Mouse (Mus musculus): ENCODE measurements at regions not wholly inside any gene's neighbourhood (a gene's known extent, or its start where the extent isn't known, plus 50 kb on each side); places are given as distances from the start of the nearest gene placed in this dataset.

DNA sequence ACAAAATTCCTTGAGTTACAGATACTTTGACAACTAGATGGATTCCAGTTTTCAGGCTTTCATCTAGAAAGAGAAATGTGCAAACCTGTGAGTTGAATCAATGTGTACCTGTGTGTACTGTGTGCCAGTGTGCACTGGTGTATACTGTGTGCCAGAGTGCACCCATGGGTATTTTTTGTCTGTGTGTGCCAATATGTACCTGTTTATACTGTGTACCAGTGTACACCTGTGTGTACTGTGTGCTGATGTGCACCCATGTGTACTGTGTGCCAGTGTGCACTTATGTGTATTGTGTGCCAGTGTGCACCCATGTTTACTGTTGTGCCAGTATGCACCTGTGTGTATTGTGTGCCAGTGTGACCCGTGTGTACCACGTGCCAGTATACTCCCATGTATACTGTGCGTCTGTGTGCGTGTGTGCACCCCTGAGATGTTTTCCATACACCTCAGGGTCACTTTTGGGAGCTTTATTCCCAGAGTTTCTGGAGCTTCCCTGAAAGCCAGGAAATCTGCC is 424.4 kb upstream of the Npsr1 start:
- Histone ChIP-seq H3K36me3 (ENCODE audit: control insufficient read depth, insufficient read depth, low read length) (no peaks in the 10 kb centered on the region), H3K4me1 (ENCODE audit: control insufficient read depth, insufficient read depth, low read length) (no peaks in the 10 kb centered on the region), H3K27ac (replicated peaks; ENCODE audit: insufficient read depth, low read depth, low read length) (no peak overlapping the region), H3K9ac (ENCODE audit: low read depth, low read length) (no peak overlapping the region), H3K4me3 (ENCODE audit: insufficient read depth, low read depth, low read length) (no peak overlapping the region), H3K79me2 (ENCODE audit: control insufficient read depth, insufficient read depth, low read length) (no peaks in the 10 kb centered on the region), H3K27me3 (ENCODE audit: control insufficient read depth, insufficient read depth, low read length) (no peaks in the 10 kb centered on the region)
- TF ChIP-seq CTCF (IDR thresholded peaks at IDR 0.05; ENCODE audit: low read depth, low read length) = no peak
- TF ChIP-seq POLR2A (IDR thresholded peaks at IDR 0.05; ENCODE audit: extremely low read depth, insufficient read depth, low read length) = no peak
- 95% methylated on average over 4 of the region's 4 CpGs for WGBS
- no peak for DNase-seq (ENCODE audit: extremely low read depth, low read depth, low spot score)

DNA sequence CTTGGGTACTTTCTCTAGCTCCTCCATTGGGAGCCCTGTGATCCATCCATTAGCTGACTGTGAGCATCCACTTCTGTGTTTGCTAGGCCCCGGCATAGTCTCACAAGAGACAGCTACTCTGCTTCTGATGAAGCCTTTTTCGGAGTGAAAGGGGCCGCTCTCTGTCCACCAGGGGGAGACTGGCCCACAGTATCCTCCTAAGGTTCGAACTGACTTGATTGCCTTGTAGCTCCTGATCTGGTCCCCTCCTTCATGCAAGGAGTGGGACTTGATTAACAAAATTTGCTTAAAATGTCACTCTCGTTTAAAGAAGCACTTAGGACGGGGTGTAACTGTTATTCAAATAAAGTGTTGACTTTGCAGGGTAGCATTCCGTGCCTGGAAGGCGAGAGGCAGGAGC is 423.0 kb upstream of the Npsr1 start:
- TF ChIP-seq CTCF (IDR thresholded peaks at IDR 0.05; ENCODE audit: low read depth, low read length) = no peak
- TF ChIP-seq POLR2A (IDR thresholded peaks at IDR 0.05; ENCODE audit: extremely low read depth, insufficient read depth, low read length) = no peak
- H3K27ac ChIP-seq (replicated peaks; ENCODE audit: insufficient read depth, low read depth, low read length) = no peak overlapping the region
- H3K79me2 ChIP-seq (ENCODE audit: control insufficient read depth, insufficient read depth, low read length) = no peaks in the 10 kb centered on the region
- no peaks in the 10 kb centered on the region for H3K4me1 ChIP-seq (ENCODE audit: control insufficient read depth, insufficient read depth, low read length)
- H3K27me3 ChIP-seq (ENCODE audit: control insufficient read depth, insufficient read depth, low read length) = no peaks in the 10 kb centered on the region
- no peak overlapping the region for H3K9ac ChIP-seq (ENCODE audit: low read depth, low read length)
- no peak overlapping the region for H3K4me3 ChIP-seq (ENCODE audit: insufficient read depth, low read depth, low read length)
- WGBS = 28% methylated on average over 8 of the region's 8 CpGs
- DNase-seq (ENCODE audit: extremely low read depth, low read depth, low spot score) = no peak
- H3K36me3 ChIP-seq (ENCODE audit: control insufficient read depth, insufficient read depth, low read length) = no peaks in the 10 kb centered on the region

DNA sequence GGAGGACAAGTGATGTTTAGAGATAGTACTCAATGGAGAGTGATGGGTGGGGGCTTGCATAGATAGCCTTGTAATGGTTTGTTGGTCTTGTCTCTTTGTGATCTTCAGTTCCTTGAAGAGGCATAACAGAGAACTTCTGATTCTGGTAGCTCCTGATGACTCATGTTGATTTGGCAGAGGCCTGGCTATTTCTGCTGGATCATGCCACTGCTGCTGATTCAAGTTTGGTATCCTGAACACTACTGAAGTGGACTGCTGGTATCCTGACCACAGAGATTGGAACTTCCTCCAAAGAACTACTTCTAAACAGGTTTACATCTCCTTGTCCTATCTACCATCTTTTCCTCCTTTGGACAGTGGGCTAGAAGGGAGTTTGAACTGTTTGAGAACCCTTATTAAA is 408.3 kb upstream of the Npsr1 start:
- Histone ChIP-seq H3K4me1 (ENCODE audit: control insufficient read depth, insufficient read depth, low read length) (no peaks in the 10 kb centered on the region), H3K27me3 (ENCODE audit: control insufficient read depth, insufficient read depth, low read length) (no peaks in the 10 kb centered on the region), H3K4me3 (ENCODE audit: insufficient read depth, low read depth, low read length) (no peak overlapping the region), H3K27ac (replicated peaks; ENCODE audit: insufficient read depth, low read depth, low read length) (no peak overlapping the region), H3K79me2 (ENCODE audit: control insufficient read depth, insufficient read depth, low read length) (no peaks in the 10 kb centered on the region), H3K36me3 (ENCODE audit: control insufficient read depth, insufficient read depth, low read length) (no peaks in the 10 kb centered on the region), H3K9ac (ENCODE audit: low read depth, low read length) (no peak overlapping the region)
- no peak for TF ChIP-seq CTCF (IDR thresholded peaks at IDR 0.05; ENCODE audit: low read depth, low read length)
- no peak for TF ChIP-seq POLR2A (IDR thresholded peaks at IDR 0.05; ENCODE audit: extremely low read depth, insufficient read depth, low read length)
- DNase-seq (ENCODE audit: extremely low read depth, low read depth, low spot score) = no peak

DNA sequence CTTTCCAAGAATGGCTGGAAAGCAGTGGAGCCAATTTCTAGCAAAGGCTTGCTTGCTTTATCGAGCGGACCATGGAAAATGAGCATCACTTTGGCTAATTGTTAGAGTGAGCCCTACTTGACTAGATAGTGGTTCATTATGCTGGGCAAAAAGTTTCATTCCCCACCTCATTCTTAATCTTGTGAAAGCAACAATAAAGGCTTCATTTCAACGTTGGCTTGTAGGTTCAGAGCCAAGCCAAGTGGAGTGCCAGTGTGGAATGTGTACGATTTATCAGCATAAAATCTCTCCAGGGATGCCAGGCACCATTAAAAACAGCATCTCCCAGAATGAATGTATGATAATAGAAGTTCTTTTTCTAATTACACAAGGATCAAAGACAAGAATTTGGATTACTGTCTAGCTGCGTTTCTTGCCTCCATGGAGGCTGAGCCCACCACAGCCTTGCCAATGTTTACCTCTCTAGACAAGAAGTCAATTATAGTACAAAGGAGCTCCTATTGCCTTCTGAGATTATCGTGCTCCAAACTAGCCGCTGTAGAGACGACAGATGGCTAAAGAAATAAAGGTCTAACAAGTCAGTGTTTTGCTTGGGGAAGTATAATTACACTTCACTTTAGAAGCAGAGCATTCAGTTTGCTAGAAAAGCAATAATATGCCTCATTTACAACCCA is 404.9 kb upstream of the Npsr1 start:
- H3K79me2 ChIP-seq (ENCODE audit: control insufficient read depth, insufficient read depth, low read length) = no peaks in the 10 kb centered on the region
- WGBS = 75% methylated on average over 8 of the region's 8 CpGs
- no peaks in the 10 kb centered on the region for H3K4me1 ChIP-seq (ENCODE audit: control insufficient read depth, insufficient read depth, low read length)
- no peak for TF ChIP-seq POLR2A (IDR thresholded peaks at IDR 0.05; ENCODE audit: extremely low read depth, insufficient read depth, low read length)
- TF ChIP-seq CTCF (IDR thresholded peaks at IDR 0.05; ENCODE audit: low read depth, low read length) = no peak
- H3K9ac ChIP-seq (ENCODE audit: low read depth, low read length) = no peak overlapping the region
- H3K27me3 ChIP-seq (ENCODE audit: control insufficient read depth, insufficient read depth, low read length) = no peaks in the 10 kb centered on the region
- H3K27ac ChIP-seq (replicated peaks; ENCODE audit: insufficient read depth, low read depth, low read length) = no peak overlapping the region
- DNase-seq (ENCODE audit: extremely low read depth, low read depth, low spot score) = no peak
- H3K4me3 ChIP-seq (ENCODE audit: insufficient read depth, low read depth, low read length) = no peak overlapping the region
- H3K36me3 ChIP-seq (ENCODE audit: control insufficient read depth, insufficient read depth, low read length) = no peaks in the 10 kb centered on the region

DNA sequence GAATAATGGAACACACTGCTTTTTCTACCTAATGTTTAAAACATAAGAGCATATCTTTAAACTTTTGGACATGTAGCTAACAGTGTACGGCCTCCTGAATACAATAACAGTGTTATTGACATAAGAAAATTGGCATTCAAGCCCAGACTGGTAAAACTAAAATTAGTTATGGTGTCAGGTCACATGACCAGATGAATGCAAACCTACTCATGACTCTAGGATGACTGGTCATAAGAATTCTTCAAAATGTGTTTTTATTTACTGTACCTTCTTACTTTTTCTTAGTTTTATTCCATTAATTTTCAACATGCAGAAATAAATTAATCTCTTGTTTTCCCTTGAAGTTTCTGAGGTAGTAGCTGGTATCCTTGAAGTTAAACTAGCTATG is 404.4 kb upstream of the Npsr1 start:
- Histone ChIP-seq H3K4me1 (ENCODE audit: control insufficient read depth, insufficient read depth, low read length) (no peaks in the 10 kb centered on the region), H3K36me3 (ENCODE audit: control insufficient read depth, insufficient read depth, low read length) (no peaks in the 10 kb centered on the region), H3K27ac (replicated peaks; ENCODE audit: insufficient read depth, low read depth, low read length) (no peak overlapping the region), H3K9ac (ENCODE audit: low read depth, low read length) (no peak overlapping the region), H3K4me3 (ENCODE audit: insufficient read depth, low read depth, low read length) (no peak overlapping the region), H3K79me2 (ENCODE audit: control insufficient read depth, insufficient read depth, low read length) (no peaks in the 10 kb centered on the region), H3K27me3 (ENCODE audit: control insufficient read depth, insufficient read depth, low read length) (no peaks in the 10 kb centered on the region)
- no peak for DNase-seq (ENCODE audit: extremely low read depth, low read depth, low spot score)
- WGBS = 74% methylated on average over 1 of the region's 1 CpGs
- no peak for TF ChIP-seq POLR2A (IDR thresholded peaks at IDR 0.05; ENCODE audit: extremely low read depth, insufficient read depth, low read length)
- no peak for TF ChIP-seq CTCF (IDR thresholded peaks at IDR 0.05; ENCODE audit: low read depth, low read length)

DNA sequence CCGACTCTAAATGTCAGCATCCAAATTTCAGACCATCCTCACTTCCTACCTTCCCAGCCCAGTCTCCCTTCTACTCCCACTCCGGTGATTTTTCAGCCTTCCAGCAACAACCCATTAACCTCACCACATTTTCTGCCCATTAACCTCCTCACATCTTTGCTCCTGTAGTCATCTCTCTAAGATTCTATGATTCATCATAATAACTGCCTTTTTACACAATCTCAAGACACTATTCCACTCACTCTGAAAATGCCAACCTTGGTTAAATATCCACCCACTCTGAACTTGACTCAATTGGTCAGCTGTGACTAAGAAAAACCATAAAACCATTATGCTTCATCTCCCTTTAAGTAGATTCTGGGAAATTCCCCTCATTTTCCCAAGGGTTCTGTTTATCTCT is 403.3 kb upstream of the Npsr1 start:
- Histone ChIP-seq H3K27me3 (ENCODE audit: control insufficient read depth, insufficient read depth, low read length) (no peaks in the 10 kb centered on the region), H3K27ac (replicated peaks; ENCODE audit: insufficient read depth, low read depth, low read length) (no peak overlapping the region)
- TF ChIP-seq POLR2A (IDR thresholded peaks at IDR 0.05; ENCODE audit: extremely low read depth, insufficient read depth, low read length) (no peak), CTCF (IDR thresholded peaks at IDR 0.05; ENCODE audit: low read depth, low read length) (no peak)

More for the DNA sequence above, 403.3 kb upstream of the Npsr1 start:
- no peaks in the 10 kb centered on the region for H3K4me1 ChIP-seq (ENCODE audit: control insufficient read depth, insufficient read depth, low read length)
- H3K36me3 ChIP-seq (ENCODE audit: control insufficient read depth, insufficient read depth, low read length) = no peaks in the 10 kb centered on the region
- WGBS = 82% methylated on average over 2 of the region's 2 CpGs
- no peak overlapping the region for H3K4me3 ChIP-seq (ENCODE audit: insufficient read depth, low read depth, low read length)
- DNase-seq (ENCODE audit: extremely low read depth, low read depth, low spot score) = no peak
- no peak overlapping the region for H3K9ac ChIP-seq (ENCODE audit: low read depth, low read length)
- no peaks in the 10 kb centered on the region for H3K79me2 ChIP-seq (ENCODE audit: control insufficient read depth, insufficient read depth, low read length)
